Mouse (Mus musculus) kidney, postnatal 0 days (tissue): ENCODE measurements around the gene Tex2. TPM values are rescaled to one million over a fixed set of nuclear protein-coding genes. Genes with fewer than 3 reads are reported as not detected.
A peak's percentile ranks its signal among the peaks of the same experiment; 100 is the strongest.

ENCODE experiments used
- ATAC-seq: fragments of 200-750 bp; cut with Nextera tagmentation; replicated peaks from 2 replicates; pipeline ENCODE4 v1.8.0; 2017; ENCODE audit warnings: low read depth, moderate number of reproducible peaks, moderate TSS enrichment, moderate library complexity; ENCODE audit not compliant: low FRiP score
- DNase-seq: peaks from one replicate; pipeline ENCODE4 v3.0.0-alpha.2; 2016; ENCODE audit warnings: low spot score
- H3K27ac ChIP-seq: fragments of 300-500 bp; sonication (generic); 2 replicates; pipeline ENCODE4 v1.5.1; 2014; ENCODE audit warnings: mild to moderate bottlenecking
- H3K27me3 ChIP-seq: fragments of 300-500 bp; sonication (generic); 2 replicates; pipeline ENCODE4 v1.6.1; 2014; ENCODE audit warnings: low read length, mixed read lengths; ENCODE audit not compliant: insufficient read depth
- H3K36me3 ChIP-seq: fragments of 300-500 bp; sonication (generic); 2 replicates; pipeline ENCODE4 v1.6.1; 2014; ENCODE audit warnings: low read length, mixed read lengths; ENCODE audit not compliant: insufficient read depth
- H3K4me1 ChIP-seq: fragments of 300-500 bp; sonication (generic); replicated peaks from 2 replicates; pipeline ENCODE4 v1.6.1; 2014; ENCODE audit warnings: antibody characterized with exemption, low read length, mixed read lengths; ENCODE audit not compliant: insufficient read depth
- H3K4me2 ChIP-seq: fragments of 300-500 bp; sonication (generic); 2 replicates; pipeline ENCODE4 v1.6.1; 2014; ENCODE audit warnings: mild to moderate bottlenecking, low read length, moderate library complexity, mixed read lengths
- H3K4me3 ChIP-seq: fragments of 300-500 bp; sonication (generic); replicated peaks from 2 replicates; pipeline ENCODE4 v1.5.1; 2014; ENCODE audit warnings: low read depth, low read length
- H3K9ac ChIP-seq: fragments of 300-500 bp; sonication (generic); 2 replicates; pipeline ENCODE4 v1.6.1; 2014; ENCODE audit warnings: low read depth, low read length
- H3K9me3 ChIP-seq: fragments of 300-500 bp; sonication (generic); replicated peaks from 2 replicates; pipeline ENCODE4 v1.6.1; 2016; ENCODE audit warnings: low read length, inconsistent platforms, mixed read lengths
- CTCF ChIP-seq: IDR thresholded peaks from 2 replicates; pipeline ENCODE4 v1.5.1; 2016; ENCODE audit warnings: antibody characterized with exemption, low read depth, mild to moderate bottlenecking, moderate library complexity
- WGBS: fragments of 180-500 bp; shearing (Covaris S2); extraction: QIAGEN DNeasy Blood & Tissue Kit; methylation state at CpG from one replicate; pipeline ENCODE4 v1.1.7; 2014; 5-methylcytosine and 5-hydroxymethylcytosine counted together
- polyA plus RNA-seq: library from polyadenylated mRNA; unstranded; fragments of >200 nt; fragmentation: Nextera tagmentation; extraction: Ambion mirVana; gene quantifications from 2 replicates; pipeline ENCODE4 v1.2.1, GENCODE M21; 2015

The Tex2 gene
- polyA plus RNA-seq, 1 experiment from 2014 or later = 8.4 TPM

DNA sequence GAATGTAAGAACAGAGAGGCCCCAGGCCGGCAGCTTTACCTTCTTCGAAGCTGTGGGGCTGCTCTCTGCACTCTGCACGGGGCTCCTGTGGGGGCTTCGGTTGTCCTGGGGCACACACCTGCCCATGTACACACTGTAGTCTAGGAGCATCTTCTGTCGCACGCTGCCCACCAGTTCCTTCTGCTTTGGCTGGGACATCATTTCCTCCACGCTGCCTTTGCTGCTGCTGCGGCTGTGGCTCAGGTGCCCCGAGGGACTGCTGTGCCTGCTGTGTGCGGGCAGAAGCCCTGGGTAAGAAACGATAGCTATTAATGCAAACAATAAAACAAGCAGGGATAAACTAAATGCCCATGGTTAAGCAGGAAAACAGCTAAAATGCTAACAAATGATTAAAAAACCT, 69.1 kb downstream of the Tex2 start:
- TF ChIP-seq CTCF = no peak
- WGBS = 92% methylated on average over 11 of the region's 11 CpGs

DNA sequence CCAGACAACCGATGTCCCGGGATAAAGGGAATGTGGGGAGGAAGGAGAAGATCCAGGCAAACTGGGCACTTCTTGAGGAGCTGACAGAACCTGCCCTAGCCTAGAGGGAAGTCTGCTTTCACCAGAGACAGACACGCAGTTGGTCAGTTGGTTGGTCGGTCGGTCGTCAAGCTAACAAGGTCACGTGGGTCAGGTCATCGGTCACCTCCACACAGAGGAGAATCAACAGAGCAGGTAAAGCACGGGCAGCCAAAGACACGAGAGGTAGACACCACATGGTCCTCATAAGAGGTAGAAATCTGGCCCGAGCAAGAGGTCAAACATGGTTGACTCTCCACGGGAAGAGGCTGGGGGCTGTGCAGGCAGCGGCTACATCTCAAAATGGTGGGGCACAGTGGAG, 70.2 kb downstream of the Tex2 start:
- Histone ChIP-seq H3K27me3 (no peaks in the 10 kb centered on the region), H3K4me3 (no peak overlapping the region), H3K27ac (no peak overlapping the region), H3K36me3 (peaks cover 31% of the 10 kb centered on the region), H3K9me3 (no peaks in the 10 kb centered on the region), H3K9ac (no peak overlapping the region), H3K4me2 (no peak overlapping the region), H3K4me1 (no peaks in the 10 kb centered on the region)
- DNase-seq = no peak
- 83% methylated on average over 13 of the region's 13 CpGs for WGBS
- no peak for TF ChIP-seq CTCF
- ATAC-seq = no peak

More for the DNA sequence above, 69.1 kb downstream of the Tex2 start:
- no peaks in the 10 kb centered on the region for H3K9me3 ChIP-seq
- no peak overlapping the region for H3K27ac ChIP-seq
- DNase-seq (no peak), ATAC-seq (no peak)
- H3K4me3 ChIP-seq = no peak overlapping the region
- H3K27me3 ChIP-seq = no peaks in the 10 kb centered on the region
- H3K36me3 ChIP-seq = peaks cover 34% of the 10 kb centered on the region
- no peak overlapping the region for H3K9ac ChIP-seq
- no peak overlapping the region for H3K4me2 ChIP-seq
- no peaks in the 10 kb centered on the region for H3K4me1 ChIP-seq

DNA sequence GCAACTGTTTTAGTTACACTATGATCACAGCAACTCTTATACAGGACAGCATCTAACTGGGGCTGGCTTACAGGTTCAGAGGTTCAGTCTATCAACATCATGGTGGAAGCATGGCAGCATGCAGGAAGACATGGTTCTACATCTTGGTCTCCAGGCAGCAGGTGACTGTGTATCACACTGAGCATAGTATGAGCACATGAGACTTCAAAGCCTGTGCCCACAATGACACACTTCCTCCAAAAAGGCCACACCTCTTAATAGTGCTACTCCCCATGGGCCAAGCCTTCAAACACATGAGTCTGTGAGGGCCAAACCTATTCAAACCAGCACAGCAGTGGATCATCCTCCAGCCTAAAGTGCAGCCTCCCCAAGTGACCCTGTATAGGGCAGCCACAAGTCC, 70.8 kb downstream of the Tex2 start:
- Histone ChIP-seq H3K9me3 (no peaks in the 10 kb centered on the region), H3K4me1 (no peaks in the 10 kb centered on the region), H3K4me2 (no peak overlapping the region), H3K27ac (no peak overlapping the region), H3K9ac (no peak overlapping the region), H3K4me3 (no peak overlapping the region), H3K27me3 (no peaks in the 10 kb centered on the region), H3K36me3 (peaks cover 31% of the 10 kb centered on the region)
- TF ChIP-seq CTCF = no peak
- DNase-seq = no peak
- no peak for ATAC-seq

DNA sequence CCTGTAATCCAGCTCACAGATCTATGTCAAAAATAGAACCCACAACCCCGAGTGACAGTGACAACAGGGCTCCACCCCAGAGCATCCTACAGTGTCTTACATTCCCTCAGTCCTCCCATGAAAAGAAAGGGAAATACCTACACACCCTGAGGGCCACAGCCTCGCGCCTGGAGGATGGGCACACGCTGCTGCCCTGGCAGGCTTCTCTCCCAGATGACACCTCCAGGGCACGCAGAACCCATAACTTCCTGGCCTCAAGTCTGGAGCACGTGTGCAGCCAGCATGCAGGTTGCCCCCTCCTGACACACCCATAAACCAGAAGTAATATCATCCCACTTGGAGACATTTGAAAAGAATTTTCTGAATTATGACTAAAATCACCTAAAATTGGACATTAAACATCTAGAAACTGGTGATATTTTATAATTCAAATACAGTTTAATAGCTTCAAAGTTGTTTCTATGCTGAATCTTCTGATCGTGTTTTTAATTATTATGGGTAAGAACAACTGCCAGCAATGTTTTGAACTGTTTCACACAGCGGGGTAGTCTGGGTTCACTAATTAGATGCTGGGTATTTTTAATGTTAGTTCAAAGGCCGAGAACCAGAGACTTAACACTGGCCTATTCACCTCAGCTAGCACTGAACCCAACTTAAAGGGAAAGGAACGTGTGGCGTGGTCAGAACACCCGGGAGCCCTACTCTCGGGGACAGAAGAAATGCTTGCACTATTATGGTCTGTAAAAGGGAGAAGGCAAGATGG, 72.5 kb downstream of the Tex2 start:
- no peaks in the 10 kb centered on the region for H3K9me3 ChIP-seq
- H3K36me3 ChIP-seq = peaks cover 22% of the 10 kb centered on the region; the same call in 1 of the 2 replicates
- H3K4me2 ChIP-seq = no peak overlapping the region
- H3K9ac ChIP-seq = no peak overlapping the region
- H3K4me3 ChIP-seq = no peak overlapping the region
- no peak for TF ChIP-seq CTCF
- ATAC-seq = no peak
- no peak overlapping the region for H3K27ac ChIP-seq
- DNase-seq = no peak
- 71% methylated on average over 13 of the region's 13 CpGs for WGBS
- 0 out of 2 replicates have a peak, but pooled peaks cover 4% of the 10 kb centered on the region for H3K4me1 ChIP-seq
- H3K27me3 ChIP-seq = no peaks in the 10 kb centered on the region

DNA sequence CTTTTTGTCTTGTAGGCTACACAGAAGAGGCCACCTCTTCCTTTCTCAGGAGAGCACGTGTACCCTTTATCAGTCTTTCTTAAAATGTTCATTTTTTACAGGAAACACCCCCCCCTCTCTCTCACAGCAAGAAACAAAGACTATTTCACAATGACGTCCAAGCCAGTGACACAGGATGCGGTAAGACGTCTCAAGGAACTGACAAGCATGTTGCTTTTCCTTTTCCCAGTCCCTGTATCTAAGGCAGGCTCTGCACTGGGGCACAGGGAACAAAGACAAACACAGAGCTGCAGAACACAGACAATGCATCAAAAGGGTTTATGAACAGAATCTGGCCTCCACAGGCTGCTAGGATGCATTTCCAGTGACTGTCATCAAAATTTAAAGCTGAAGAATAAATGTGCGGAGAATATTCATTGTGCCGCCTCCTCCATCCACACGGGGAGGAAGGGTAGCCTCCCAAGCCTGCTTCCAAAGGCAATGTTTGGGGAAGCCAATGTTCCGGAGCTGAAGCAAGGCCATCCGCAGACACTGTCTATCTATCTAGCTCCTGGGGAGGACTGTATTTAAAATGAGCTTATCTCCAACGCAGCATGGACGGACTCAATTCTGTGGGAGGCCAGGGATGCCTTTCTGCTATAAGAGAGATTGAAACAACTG, 76.8 kb downstream of the Tex2 start:
- no peak overlapping the region for H3K9ac ChIP-seq
- WGBS = 49% methylated on average over 11 of the region's 11 CpGs
- no peak overlapping the region for H3K4me2 ChIP-seq
- H3K27ac ChIP-seq = peak overlapping the region; percentile 54
- peaks cover 4% of the 10 kb centered on the region; the same call in 1 of the 2 replicates for H3K4me1 ChIP-seq
- peak; percentile 59 for DNase-seq
- no peaks in the 10 kb centered on the region for H3K27me3 ChIP-seq
- TF ChIP-seq CTCF = no peak
- ATAC-seq = no peak
- H3K9me3 ChIP-seq = no peaks in the 10 kb centered on the region
- H3K4me3 ChIP-seq = no peak overlapping the region
- no peaks in the 10 kb centered on the region for H3K36me3 ChIP-seq

DNA sequence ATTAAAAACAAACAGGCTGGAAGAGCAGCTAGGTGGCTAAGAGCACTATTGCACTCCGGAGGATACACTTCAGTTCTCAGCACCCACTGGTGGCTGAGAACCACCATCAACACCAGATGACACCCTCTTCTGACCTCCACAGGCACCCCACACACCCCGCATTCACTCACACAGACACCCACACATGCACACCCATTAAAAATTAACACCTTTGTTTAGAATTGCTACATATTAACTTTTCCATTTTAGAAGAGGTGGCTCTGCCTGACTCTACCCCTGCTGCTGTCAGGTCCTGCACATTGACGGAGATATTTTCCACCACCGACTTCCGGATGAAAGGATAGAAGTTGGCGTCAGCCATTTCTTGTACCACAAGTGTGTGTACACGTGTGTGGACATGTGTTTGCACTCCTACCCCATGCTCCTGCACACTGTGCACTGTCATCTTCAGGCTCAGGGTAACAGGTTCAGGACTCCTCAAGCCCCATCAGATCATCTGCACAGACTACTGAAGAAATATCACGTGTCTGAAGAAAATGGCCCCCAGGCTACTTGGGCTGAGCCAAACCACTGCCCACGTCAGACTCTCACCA, 77.5 kb downstream of the Tex2 start:
- H3K4me1 ChIP-seq = peaks cover 4% of the 10 kb centered on the region; the same call in 1 of the 2 replicates
- H3K27me3 ChIP-seq = no peaks in the 10 kb centered on the region
- H3K4me2 ChIP-seq = no peak overlapping the region
- WGBS = 79% methylated on average over 9 of the region's 9 CpGs
- no peaks in the 10 kb centered on the region for H3K36me3 ChIP-seq
- TF ChIP-seq CTCF = no peak
- DNase-seq (no peak), ATAC-seq (no peak)
- no peaks in the 10 kb centered on the region for H3K9me3 ChIP-seq
- no peak overlapping the region for H3K9ac ChIP-seq
- no peak overlapping the region for H3K4me3 ChIP-seq
- 0 out of 2 replicates have a peak overlapping the region, but pooled peaks have one; percentile 26 for H3K27ac ChIP-seq
